In the genomic region with DNA sequence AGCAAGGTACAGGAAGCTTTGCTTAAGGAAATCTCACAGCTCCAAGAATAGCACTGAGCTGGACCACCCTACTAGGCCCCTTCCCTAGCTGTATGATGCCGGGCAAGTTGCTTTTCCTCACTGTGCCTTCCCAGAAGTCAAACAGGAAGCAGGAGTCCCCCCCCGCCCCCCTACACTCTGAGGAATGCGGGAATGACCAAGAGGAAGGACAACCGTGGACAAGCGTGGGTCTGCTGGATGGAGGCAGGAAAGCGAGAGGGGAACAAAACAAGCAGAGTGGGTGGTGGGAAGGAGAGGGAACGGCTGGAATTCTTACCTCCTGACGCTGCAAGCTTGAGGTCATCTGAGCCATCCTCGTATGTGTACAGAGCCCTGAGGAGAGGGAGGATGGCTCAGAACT, we compare ENCODE assay signal across 9 mouse cellular contexts. TPM values are rescaled to one million over a fixed set of nuclear protein-coding genes. Genes with fewer than 3 reads are reported as not detected.
DNase-seq lines count a peak whose midpoint lies in the region; ATAC-seq and TF ChIP-seq lines count a peak whose summit lies in the region.
"Had no signal": no experiment of that assay in that cellular context is flagged by ENCODE, and none has a peak within 500 bp of the region (broad histone marks: within the 10 kb centered on the region; RNA-seq: fewer than 3 reads in every experiment).

No protein-coding gene starts in this region.

- H3K36me3 ChIP-seq in lung, embryonic 16.5 days (ENCODE audit: control insufficient read depth, insufficient read depth, low read length), result peaks cover 22% of the 10 kb centered on the region
- peaks cover 83% of the 10 kb centered on the region for H3K36me3 ChIP-seq in limb, embryonic 10.5 days
- peaks cover 14% of the 10 kb centered on the region for H3K36me3 ChIP-seq in stomach, embryonic 16.5 days (ENCODE audit: control insufficient read depth, insufficient read depth, low read length)

- peaks cover 43% of the 10 kb centered on the region for H3K4me1 ChIP-seq in lung, embryonic 16.5 days (replicated peaks; ENCODE audit: control insufficient read depth, insufficient read depth, low read length)
- H3K4me1 ChIP-seq in lung, adult 2 months (ENCODE audit: control insufficient read depth, insufficient read depth, low read length), result peaks cover 10% of the 10 kb centered on the region
- peaks cover 47% of the 10 kb centered on the region for H3K4me1 ChIP-seq in limb, embryonic 10.5 days
- H3K4me1 ChIP-seq in stomach, embryonic 16.5 days (ENCODE audit: control insufficient read depth, insufficient read depth, low read length), result peaks cover 46% of the 10 kb centered on the region

- H3K9me3 ChIP-seq in lung, embryonic 16.5 days (ENCODE audit: control insufficient read depth, low read length), result no peaks in the 10 kb centered on the region
- no peaks in the 10 kb centered on the region for H3K9me3 ChIP-seq in limb, embryonic 10.5 days (replicated peaks)
- H3K9me3 ChIP-seq in stomach, embryonic 16.5 days (replicated peaks; ENCODE audit: control insufficient read depth, low read length), result no peaks in the 10 kb centered on the region

- 18% methylated on average over 9 of the region's 9 CpGs for WGBS in lung, embryonic 16.5 days
- WGBS in lung, adult 2 months, result 34% methylated on average over 9 of the region's 9 CpGs
- WGBS in limb, embryonic 10.5 days, result 73% methylated on average over 9 of the region's 9 CpGs
- 34% methylated on average over 9 of the region's 9 CpGs for WGBS in stomach, embryonic 16.5 days

- ATAC-seq in lung, embryonic 16.5 days (ENCODE audit: low read depth), result no peak
- no peak for ATAC-seq in stomach, embryonic 16.5 days (ENCODE audit: insufficient read depth, low FRiP score)

- H3K27me3 ChIP-seq in lung, embryonic 16.5 days (ENCODE audit: control insufficient read depth, insufficient read depth, low read depth, low read length), result no peaks in the 10 kb centered on the region; the same call in 1 of the 2 replicates
- H3K27me3 ChIP-seq in limb, embryonic 10.5 days (ENCODE audit: low read depth, poor library complexity, severe bottlenecking), result no peaks in the 10 kb centered on the region
- H3K27me3 ChIP-seq in stomach, embryonic 16.5 days (ENCODE audit: control insufficient read depth, insufficient read depth, low read length), result no peaks in the 10 kb centered on the region

- peak overlapping the region; percentile 64 for H3K27ac ChIP-seq in gastrocnemius, adult 2 months
- no peak overlapping the region for H3K27ac ChIP-seq in lung, embryonic 16.5 days (ENCODE audit: low read length)
- H3K27ac ChIP-seq in limb, embryonic 10.5 days, result no peak overlapping the region
- peak overlapping the region; percentile 54 for H3K27ac ChIP-seq in stomach, embryonic 16.5 days (ENCODE audit: low read length)

- H3K4me3 ChIP-seq in gastrocnemius, adult 2 months, result peak overlapping the region; percentile 24
- H3K4me3 ChIP-seq in lung, embryonic 16.5 days (ENCODE audit: low read length), result no peak overlapping the region
- H3K4me3 ChIP-seq in lung, adult 2 months (replicated peaks; ENCODE audit: extremely low read depth, low read depth, low read length), result no peak overlapping the region
- H3K4me3 ChIP-seq in limb, embryonic 10.5 days, result peak overlapping the region; percentile 3; the same call in 1 of the 2 replicates
- no peak overlapping the region for H3K4me3 ChIP-seq in stomach, embryonic 16.5 days (replicated peaks; ENCODE audit: low read length)

- no peak for DNase-seq in gastrocnemius, adult 2 months
- DNase-seq in gastrocnemius, adult 18-20 months (ENCODE audit: low spot score), result no peak
- DNase-seq in lung, adult 2 months, result no peak
- no peak for DNase-seq in limb, embryonic 10.5 days (ENCODE audit: low spot score)
- DNase-seq in right cerebral cortex, adult 18-20 months, result no peak
- no peak for DNase-seq in layer of hippocampus, adult 9-10 months (ENCODE audit: low spot score)
- DNase-seq: cerebellum, adult 9-10 months had no signal

- no peak for TF ChIP-seq CTCF in gastrocnemius, adult 2 months (IDR thresholded peaks at IDR 0.05)
- TF ChIP-seq CTCF in lung, adult 2 months (IDR thresholded peaks at IDR 0.05; ENCODE audit: insufficient read depth, low read length), result no peak

- no peak overlapping the region for H3K4me2 ChIP-seq in lung, embryonic 16.5 days (ENCODE audit: low read depth, low read length)
- peak overlapping the region; percentile 29; the same call in 1 of the 2 replicates for H3K4me2 ChIP-seq in stomach, embryonic 16.5 days (ENCODE audit: low read depth, low read length)

- H3K9ac ChIP-seq in lung, embryonic 16.5 days (ENCODE audit: low read length), result peak overlapping the region; percentile 9; the same call in 1 of the 2 replicates
- peak overlapping the region; percentile 52 for H3K9ac ChIP-seq in stomach, embryonic 16.5 days (ENCODE audit: low read length)

- no peak for TF ChIP-seq POLR2A in lung, adult 2 months (IDR thresholded peaks at IDR 0.05; ENCODE audit: borderline replicate concordance, extremely low read depth, low read depth, low read length)

- intact Hi-C loops in gastrocnemius, adult 2 months (cut with DNase I), result no loop called here

RNA-seq across cellular contexts. Expression of gene Dbn1, which starts 4.8 kb away (rescaled TPM):
- 1 to 10 TPM; 4.9 to 7.7 TPM for total RNA-seq in gastrocnemius, adult 2 months (2021)
- total RNA-seq in gastrocnemius, adult 18-20 months (2021), result 1 to 10 TPM; 4.0 to 6.2 TPM
- polyA plus RNA-seq in lung, embryonic 16.5 days (2015; fragmentation: Nextera tagmentation; extraction: Ambion mirVana), result 100 and 115 TPM in 2 replicates
- 20.6 and 21.6 TPM in 2 replicates for polyA plus RNA-seq in lung, adult 2 months (2012; rRNA removed)
- polyA plus RNA-seq in limb, embryonic 10.5 days (2016; fragmentation: Nextera tagmentation; extraction: Ambion mirVana), result 346 and 417 TPM in 2 replicates
- 111 and 113 TPM in 2 replicates for polyA plus RNA-seq in stomach, embryonic 16.5 days (2015; fragmentation: Nextera tagmentation; extraction: Ambion mirVana)

RNA-seq across cellular contexts. Expression of gene Prr7, which starts 19.0 kb away (rescaled TPM):
- under 1 TPM; 0.18 to 0.22 TPM for total RNA-seq in gastrocnemius, adult 2 months (2021)
- under 1 TPM in 1 of 2 experiments, not detected in 1; 0.21 TPM for total RNA-seq in gastrocnemius, adult 18-20 months (2021)
- 0.25 and 0.46 TPM in 2 replicates for polyA plus RNA-seq in lung, embryonic 16.5 days (2015; fragmentation: Nextera tagmentation; extraction: Ambion mirVana)
- 5.6 and 9.6 TPM in 2 replicates for polyA plus RNA-seq in lung, adult 2 months (2012; rRNA removed)
- 0.34 and 0.35 TPM in 2 replicates for polyA plus RNA-seq in limb, embryonic 10.5 days (2016; fragmentation: Nextera tagmentation; extraction: Ambion mirVana)
- polyA plus RNA-seq in stomach, embryonic 16.5 days (2015; fragmentation: Nextera tagmentation; extraction: Ambion mirVana), result 0.22 and 0.26 TPM in 2 replicates

RNA-seq across cellular contexts. Expression of gene Pdlim7, which starts 30.4 kb away (rescaled TPM):
- 100 to 1,000 TPM; 424 to 537 TPM for total RNA-seq in gastrocnemius, adult 2 months (2021)
- 100 to 1,000 TPM; 450 to 533 TPM for total RNA-seq in gastrocnemius, adult 18-20 months (2021)
- polyA plus RNA-seq in lung, embryonic 16.5 days (2015; fragmentation: Nextera tagmentation; extraction: Ambion mirVana), result 138 and 152 TPM in 2 replicates
- 72.1 and 80.5 TPM in 2 replicates for polyA plus RNA-seq in lung, adult 2 months (2012; rRNA removed)
- polyA plus RNA-seq in limb, embryonic 10.5 days (2016; fragmentation: Nextera tagmentation; extraction: Ambion mirVana), result 202 and 206 TPM in 2 replicates
- 240 and 243 TPM in 2 replicates for polyA plus RNA-seq in stomach, embryonic 16.5 days (2015; fragmentation: Nextera tagmentation; extraction: Ambion mirVana)

RNA-seq across cellular contexts. Expression of gene Grk6, which starts 38.2 kb away (rescaled TPM):
- total RNA-seq in gastrocnemius, adult 2 months (2021), result 1 to 10 TPM; 9.6 to 10.0 TPM
- 10 to 100 TPM in 1 of 2 experiments, 1 to 10 TPM in 1; 8.6 to 10.4 TPM for total RNA-seq in gastrocnemius, adult 18-20 months (2021)
- 13.6 and 15.5 TPM in 2 replicates for polyA plus RNA-seq in lung, embryonic 16.5 days (2015; fragmentation: Nextera tagmentation; extraction: Ambion mirVana)
- polyA plus RNA-seq in lung, adult 2 months (2012; rRNA removed), result 45.2 and 55.5 TPM in 2 replicates
- 63.6 and 71.1 TPM in 2 replicates for polyA plus RNA-seq in limb, embryonic 10.5 days (2016; fragmentation: Nextera tagmentation; extraction: Ambion mirVana)
- polyA plus RNA-seq in stomach, embryonic 16.5 days (2015; fragmentation: Nextera tagmentation; extraction: Ambion mirVana), result 14.6 TPM in 2 replicates

RNA-seq across cellular contexts. Expression of gene Dok3, which starts 46.0 kb away (rescaled TPM):
- total RNA-seq in gastrocnemius, adult 2 months (2021), result 1 to 10 TPM in 1 of 2 experiments, under 1 TPM in 1; 0.77 to 1.5 TPM
- total RNA-seq in gastrocnemius, adult 18-20 months (2021), result 1 to 10 TPM in 1 of 2 experiments, under 1 TPM in 1; 0.93 to 1.0 TPM
- polyA plus RNA-seq in lung, embryonic 16.5 days (2015; fragmentation: Nextera tagmentation; extraction: Ambion mirVana), result 3.5 and 3.8 TPM in 2 replicates
- 39.8 TPM in 2 replicates for polyA plus RNA-seq in lung, adult 2 months (2012; rRNA removed)
- 2.7 and 2.9 TPM in 2 replicates for polyA plus RNA-seq in limb, embryonic 10.5 days (2016; fragmentation: Nextera tagmentation; extraction: Ambion mirVana)
- polyA plus RNA-seq in stomach, embryonic 16.5 days (2015; fragmentation: Nextera tagmentation; extraction: Ambion mirVana), result 4.7 and 4.9 TPM in 2 replicates

Comparison
In these comparisons a context has a peak if more than half of its experiments do, and no peak if none do; other contexts are left out.
1. H3K27ac ChIP-seq: peak in gastrocnemius, adult 2 months (single experiment) and stomach, embryonic 16.5 days (single experiment); none in lung, embryonic 16.5 days (single experiment) and limb, embryonic 10.5 days (single experiment).
2. H3K4me3 ChIP-seq: peak in gastrocnemius, adult 2 months (single experiment) and limb, embryonic 10.5 days (single experiment); none in lung, embryonic 16.5 days (single experiment), lung, adult 2 months (single experiment) and stomach, embryonic 16.5 days (single experiment).